Mouse (Mus musculus) midbrain, embryonic 13.5 days (tissue): ENCODE measurements around the gene Surf4. TPM values are rescaled to one million over a fixed set of nuclear protein-coding genes. Genes with fewer than 3 reads are reported as not detected.
A peak's percentile ranks its signal among the peaks of the same experiment; 100 is the strongest.
"Not testable (repeated sequence)": the region's sequence is repeated elsewhere in the genome, so short reads cannot be mapped to it uniquely, and the experiment has no call there.

Source experiments
- ATAC-seq: fragments of 200-750 bp; cut with Nextera tagmentation; 2 replicates; pipeline ENCODE4 v1.8.0; 2017; ENCODE audit warnings: mild to moderate bottlenecking, moderate TSS enrichment, moderate library complexity
- H3K27ac ChIP-seq: fragments of 300-500 bp; sonication (generic); 2 replicates; pipeline ENCODE4 v1.5.1; 2015; ENCODE audit warnings: inconsistent platforms, mild to moderate bottlenecking, moderate library complexity
- H3K27me3 ChIP-seq: fragments of 300-500 bp; sonication (generic); 2 replicates; pipeline ENCODE4 v1.6.1; 2015; ENCODE audit warnings: mild to moderate bottlenecking, inconsistent platforms
- H3K36me3 ChIP-seq: fragments of 300-500 bp; sonication (generic); 2 replicates; pipeline ENCODE4 v1.6.1; 2015; ENCODE audit warnings: mild to moderate bottlenecking, inconsistent platforms
- H3K4me1 ChIP-seq: fragments of 300-500 bp; sonication (generic); replicated peaks from 2 replicates; pipeline ENCODE4 v1.6.1; 2015; ENCODE audit warnings: inconsistent platforms
- H3K4me2 ChIP-seq: fragments of 300-500 bp; sonication (generic); replicated peaks from 2 replicates; pipeline ENCODE4 v1.6.1; 2015; ENCODE audit warnings: moderate library complexity, mild to moderate bottlenecking, inconsistent platforms
- H3K4me3 ChIP-seq: fragments of 300-500 bp; sonication (generic); replicated peaks from 2 replicates; pipeline ENCODE4 v1.5.1; 2015; ENCODE audit warnings: mild to moderate bottlenecking, inconsistent platforms
- H3K9ac ChIP-seq: fragments of 300-500 bp; sonication (generic); replicated peaks from 2 replicates; pipeline ENCODE4 v1.6.1; 2015; ENCODE audit warnings: mild to moderate bottlenecking, inconsistent platforms
- H3K9me3 ChIP-seq: fragments of 300-500 bp; sonication (generic); 2 replicates; pipeline ENCODE4 v1.6.1; 2016; ENCODE audit warnings: mild to moderate bottlenecking, inconsistent platforms
- WGBS: fragments of 180-500 bp; shearing (Covaris S2); methylation state at CpG from one replicate; pipeline ENCODE4 v1.1.7; 2015; 5-methylcytosine and 5-hydroxymethylcytosine counted together
- polyA plus RNA-seq: library from polyadenylated mRNA; unstranded; fragments of >200 nt; fragmentation: Nextera tagmentation; extraction: Ambion mirVana; gene quantifications from 2 replicates; pipeline ENCODE4 v1.2.1, GENCODE M21; 2015

Gene Surf4
- polyA plus RNA-seq, 1 experiment from 2014 or later, result 114 TPM

GRCm38 (mm10) chr2:26908710-26909386 is 24.9 kb downstream of the Surf4 start:
- Histone ChIP-seq H3K27ac (no peak overlapping the region), H3K4me2 (peak overlapping the region; percentile 89), H3K9ac (peak overlapping the region; percentile 91), H3K4me1 (peaks cover 45% of the 10 kb centered on the region), H3K36me3 (peaks cover 65% of the 10 kb centered on the region), H3K4me3 (peak overlapping the region; percentile 95), H3K27me3 (no peaks in the 10 kb centered on the region), H3K9me3 (no peaks in the 10 kb centered on the region)
- WGBS, result 85% methylated on average over 18 of the region's 18 CpGs
- ATAC-seq, result no peak

DNA sequence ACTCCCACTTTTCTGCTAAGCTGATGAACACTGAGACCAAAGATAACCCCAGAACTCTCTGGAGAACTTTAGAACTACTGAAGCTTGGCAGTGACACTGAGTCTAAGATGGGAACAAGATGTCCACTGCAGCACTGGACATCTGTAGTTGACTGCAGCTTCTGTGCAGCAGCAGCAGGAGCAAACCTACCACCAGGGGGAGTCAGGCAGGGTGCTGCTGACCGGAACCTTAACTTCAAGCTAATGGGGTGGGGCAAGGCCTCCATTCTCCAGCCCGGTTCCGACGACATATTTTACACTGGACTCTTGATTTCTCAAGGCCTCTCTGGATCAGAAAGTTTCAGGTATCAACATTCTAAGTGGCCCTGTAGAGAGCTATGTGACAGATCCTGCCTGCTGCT is 26.6 kb downstream of the Surf4 start:
- Histone ChIP-seq H3K4me2 (no peak overlapping the region), H3K4me1 (peaks cover 47% of the 10 kb centered on the region), H3K27ac (no peak overlapping the region), H3K36me3 (peaks cover 48% of the 10 kb centered on the region), H3K27me3 (no peaks in the 10 kb centered on the region), H3K9ac (no peak overlapping the region), H3K4me3 (no peak overlapping the region), H3K9me3 (no peaks in the 10 kb centered on the region)
- 67% methylated on average over 4 of the region's 4 CpGs for WGBS
- ATAC-seq, result no peak

DNA sequence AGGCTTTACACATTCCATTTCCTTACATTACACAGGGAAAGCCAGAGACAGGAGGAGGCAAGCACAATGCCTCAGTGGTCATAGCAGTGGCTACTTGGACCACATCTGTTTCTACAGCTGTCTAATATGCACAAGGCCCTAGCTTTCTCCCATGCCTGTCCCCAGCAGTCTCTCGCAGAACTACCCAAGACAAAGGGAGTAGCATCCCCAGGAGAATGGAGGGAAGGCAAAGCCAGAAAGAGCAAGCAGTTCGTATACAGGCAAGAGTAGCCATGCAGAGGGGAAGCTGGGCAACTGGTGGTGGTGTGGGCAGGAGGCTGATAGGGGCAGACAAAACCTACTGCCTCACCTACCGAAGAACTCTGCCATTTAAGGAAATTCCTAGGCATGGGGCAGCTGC is 27.3 kb downstream of the Surf4 start:
- Histone ChIP-seq H3K9me3 (no peaks in the 10 kb centered on the region), H3K9ac (no peak overlapping the region), H3K27ac (no peak overlapping the region), H3K4me3 (no peak overlapping the region), H3K27me3 (no peaks in the 10 kb centered on the region), H3K36me3 (peaks cover 45% of the 10 kb centered on the region), H3K4me2 (no peak overlapping the region), H3K4me1 (peaks cover 47% of the 10 kb centered on the region)
- ATAC-seq, result no peak
- 97% methylated on average over 3 of the region's 3 CpGs for WGBS

GRCm38 (mm10) chr2:26905936-26906335 is 27.8 kb downstream of the Surf4 start:
- H3K4me1 ChIP-seq, result peaks cover 52% of the 10 kb centered on the region
- WGBS, result 80% methylated on average over 2 of the region's 2 CpGs

DNA sequence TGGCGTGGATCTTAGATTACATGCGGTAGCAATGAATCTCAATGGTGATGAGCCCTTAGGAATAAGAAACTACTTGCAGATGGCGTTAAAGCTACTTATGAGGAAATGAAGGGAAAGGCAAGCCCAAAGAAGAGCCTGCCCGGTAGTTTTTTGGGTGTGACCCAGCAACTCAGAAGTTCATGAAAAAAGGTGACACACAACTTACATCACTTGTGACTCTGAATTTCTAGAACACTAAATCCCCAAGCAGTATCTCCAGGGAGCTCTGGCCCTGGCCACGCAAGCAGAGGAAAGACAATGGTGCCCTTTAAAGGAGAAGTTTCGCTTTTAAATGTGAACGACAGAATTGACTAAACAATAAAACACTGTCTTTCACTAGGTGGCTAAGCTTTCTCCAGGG is 30.4 kb downstream of the Surf4 start:
- peak overlapping the region; percentile 88 for H3K27ac ChIP-seq
- peaks cover 63% of the 10 kb centered on the region for H3K36me3 ChIP-seq
- peak overlapping the region; percentile 81 for H3K9ac ChIP-seq
- peak overlapping the region; percentile 84 for H3K4me2 ChIP-seq
- peak overlapping the region; percentile 78 for H3K4me3 ChIP-seq
- no peaks in the 10 kb centered on the region for H3K27me3 ChIP-seq
- peaks cover 43% of the 10 kb centered on the region for H3K4me1 ChIP-seq
- WGBS, result 14% methylated on average over 7 of the region's 7 CpGs
- ATAC-seq, result no peak
- no peaks in the 10 kb centered on the region for H3K9me3 ChIP-seq

More at GRCm38 (mm10) chr2:26905936-26906335, 27.8 kb downstream of the Surf4 start:
- Histone ChIP-seq H3K4me3 (no peak overlapping the region), H3K27me3 (no peaks in the 10 kb centered on the region), H3K9me3 (no peaks in the 10 kb centered on the region), H3K4me2 (no peak overlapping the region), H3K9ac (no peak overlapping the region), H3K27ac (no peak overlapping the region), H3K36me3 (peaks cover 45% of the 10 kb centered on the region)
- ATAC-seq, result no peak

GRCm38 (mm10) chr2:26902467-26903220 is 31.1 kb downstream of the Surf4 start, which contains the start of gene Surf6:
Surf6 (minus strand) TSS chr2:26902879.
- WGBS, result under 1% methylated on average over 41 of the region's 41 CpGs
- H3K4me2 ChIP-seq, result peak within 1 kb of the TSS; percentile 84
- peak within 1 kb of the TSS; percentile 81 for H3K9ac ChIP-seq
- peak; percentile 98 for ATAC-seq
- peak within 1 kb of the TSS; percentile 78 for H3K4me3 ChIP-seq
- no peaks in the 10 kb centered on the region for H3K27me3 ChIP-seq
- peak within 1 kb of the TSS; percentile 88 for H3K27ac ChIP-seq
- H3K4me1 ChIP-seq, result peaks cover 37% of the 10 kb centered on the region
- peaks cover 63% of the 10 kb centered on the region for H3K36me3 ChIP-seq
- no peaks in the 10 kb centered on the region for H3K9me3 ChIP-seq

- H3K27ac ChIP-seq, result no peak overlapping the region
- H3K9ac ChIP-seq, result peak overlapping the region; percentile 81
- peak overlapping the region; percentile 78 for H3K4me3 ChIP-seq
- peaks cover 32% of the 10 kb centered on the region for H3K4me1 ChIP-seq
- 17% methylated on average over 7 of the region's 7 CpGs for WGBS
- ATAC-seq, result no peak
- H3K9me3 ChIP-seq, result no peaks in the 10 kb centered on the region
- H3K36me3 ChIP-seq, result peaks cover 63% of the 10 kb centered on the region
- H3K27me3 ChIP-seq, result no peaks in the 10 kb centered on the region
- H3K4me2 ChIP-seq, result peak overlapping the region; percentile 84
Observed at GRCm38 (mm10) chr2:26901834-26902400, 31.8 kb downstream of the Surf4 start.

DNA sequence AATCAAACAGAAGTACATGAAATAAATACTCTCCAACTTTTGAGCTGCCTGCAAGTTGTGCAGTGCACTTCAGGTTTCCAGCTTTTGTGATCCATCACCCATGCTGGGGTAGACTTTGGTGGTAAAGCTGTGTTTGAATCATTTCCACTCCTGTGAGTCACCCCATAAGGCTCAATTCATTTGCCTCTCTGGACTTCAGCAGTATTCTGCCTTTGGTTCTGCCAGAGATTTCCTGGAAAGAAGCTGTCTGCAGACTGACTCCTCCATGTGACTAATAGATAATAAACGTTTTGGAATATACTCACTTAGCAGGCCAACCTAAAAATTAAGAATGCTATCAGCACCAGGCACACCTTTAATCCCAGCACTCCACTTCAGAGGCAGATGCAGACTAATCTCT is 33.0 kb downstream of the Surf4 start:
- H3K9ac ChIP-seq, result no peak overlapping the region
- no peaks in the 10 kb centered on the region for H3K27me3 ChIP-seq
- no peak overlapping the region for H3K4me2 ChIP-seq
- H3K27ac ChIP-seq, result no peak overlapping the region
- H3K4me3 ChIP-seq, result no peak overlapping the region
- no peak for ATAC-seq
- H3K9me3 ChIP-seq, result no peaks in the 10 kb centered on the region
- H3K4me1 ChIP-seq, result peaks cover 32% of the 10 kb centered on the region
- H3K36me3 ChIP-seq, result peaks cover 63% of the 10 kb centered on the region
- 87% methylated on average over 1 of the region's 1 CpGs for whole genome bisulfite sequencing

GRCm38 (mm10) chr2:26895898-26896297 is 37.8 kb downstream of the Surf4 start:
- no peaks in the 10 kb centered on the region for H3K9me3 ChIP-seq

GRCm38 (mm10) chr2:26886170-26886569 is 47.6 kb downstream of the Surf4 start:
- not testable (repeated sequence) for H3K4me2 ChIP-seq, H3K9ac ChIP-seq, H3K4me1 ChIP-seq, H3K27me3 ChIP-seq, ATAC-seq, H3K9me3 ChIP-seq, H3K4me3 ChIP-seq, H3K27ac ChIP-seq
- WGBS, result 58% methylated on average over 4 of the region's 4 CpGs
- H3K36me3 ChIP-seq, result peaks cover 34% of the 10 kb centered on the region

More at GRCm38 (mm10) chr2:26895898-26896297, 37.8 kb downstream of the Surf4 start:
- peaks cover 7% of the 10 kb centered on the region for H3K4me1 ChIP-seq
- 95% methylated on average over 4 of the region's 4 CpGs for WGBS
- no peak overlapping the region for H3K9ac ChIP-seq
- H3K4me3 ChIP-seq, result no peak overlapping the region
- H3K36me3 ChIP-seq, result peaks cover 90% of the 10 kb centered on the region
- H3K27me3 ChIP-seq, result no peaks in the 10 kb centered on the region
- H3K4me2 ChIP-seq, result no peak overlapping the region
- H3K27ac ChIP-seq, result no peak overlapping the region
- ATAC-seq, result no peak

GRCm38 (mm10) chr2:26885541-26885940 is 48.2 kb downstream of the Surf4 start:
- peaks cover 27% of the 10 kb centered on the region for H3K36me3 ChIP-seq
- not testable (repeated sequence) for H3K4me2 ChIP-seq, H3K9ac ChIP-seq, H3K27ac ChIP-seq, H3K9me3 ChIP-seq, ATAC-seq, H3K4me1 ChIP-seq, H3K27me3 ChIP-seq, H3K4me3 ChIP-seq
- 75% methylated on average over 2 of the region's 2 CpGs for WGBS

DNA sequence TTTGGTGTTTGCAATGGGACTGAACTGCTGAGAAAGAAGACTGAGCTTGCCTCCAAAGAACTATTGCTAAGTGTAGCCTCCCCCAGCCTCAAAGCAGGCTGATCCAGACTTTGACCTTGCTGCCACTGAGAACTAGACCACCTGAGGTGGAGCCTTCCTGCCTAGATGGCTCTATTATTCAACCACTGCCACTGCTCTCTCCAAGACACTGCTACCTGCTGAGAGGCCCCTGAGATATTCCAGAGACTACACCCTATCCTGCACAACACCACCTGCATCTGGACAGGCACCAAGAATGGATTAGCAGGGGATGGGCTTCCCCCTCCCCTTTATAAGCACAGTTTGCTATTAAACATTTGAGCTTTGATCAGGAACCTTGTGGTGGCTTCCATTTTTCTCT is 55.2 kb downstream of the Surf4 start:
- ATAC-seq, result no peak
- no peak overlapping the region for H3K4me2 ChIP-seq
- no peak overlapping the region for H3K4me3 ChIP-seq
- no peaks in the 10 kb centered on the region for H3K27me3 ChIP-seq
- 0 out of 2 replicates have a peak, but pooled peaks cover 3% of the 10 kb centered on the region for H3K9me3 ChIP-seq
- H3K9ac ChIP-seq, result no peak overlapping the region
- H3K36me3 ChIP-seq, result no peaks in the 10 kb centered on the region
- no peak overlapping the region for H3K27ac ChIP-seq
- H3K4me1 ChIP-seq, result no peaks in the 10 kb centered on the region
